Mouse (Mus musculus): ENCODE results near the gene Gsg1.

The Gsg1 gene

DNA sequence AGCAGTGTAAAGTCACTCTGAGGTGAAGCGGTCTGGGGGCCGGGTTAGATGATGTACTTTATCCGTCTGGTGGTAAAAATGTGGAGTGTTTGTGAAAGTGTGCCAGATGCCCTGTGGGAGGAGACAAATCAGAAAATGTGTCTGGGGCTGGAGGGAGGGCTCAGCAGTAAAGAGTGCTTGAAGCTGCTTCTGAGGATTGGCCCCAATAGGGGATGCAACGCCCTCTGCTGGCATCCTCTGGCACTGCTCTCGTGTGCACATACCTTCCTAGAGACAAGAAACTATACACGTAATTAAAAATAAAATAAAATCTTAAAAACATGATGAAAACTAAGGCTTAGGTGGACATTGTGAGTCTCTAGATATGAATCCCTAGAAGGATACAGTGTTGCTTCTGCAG, 6.3 kb upstream of the Gsg1 start:
- no peak for DNase-seq (ENCODE audit: low spot score)

GRCm38 (mm10) chr6:135252728-135253077, 1.4 kb downstream of the Gsg1 start:
- DNase-seq (ENCODE audit: low spot score): peak; percentile 92

DNA sequence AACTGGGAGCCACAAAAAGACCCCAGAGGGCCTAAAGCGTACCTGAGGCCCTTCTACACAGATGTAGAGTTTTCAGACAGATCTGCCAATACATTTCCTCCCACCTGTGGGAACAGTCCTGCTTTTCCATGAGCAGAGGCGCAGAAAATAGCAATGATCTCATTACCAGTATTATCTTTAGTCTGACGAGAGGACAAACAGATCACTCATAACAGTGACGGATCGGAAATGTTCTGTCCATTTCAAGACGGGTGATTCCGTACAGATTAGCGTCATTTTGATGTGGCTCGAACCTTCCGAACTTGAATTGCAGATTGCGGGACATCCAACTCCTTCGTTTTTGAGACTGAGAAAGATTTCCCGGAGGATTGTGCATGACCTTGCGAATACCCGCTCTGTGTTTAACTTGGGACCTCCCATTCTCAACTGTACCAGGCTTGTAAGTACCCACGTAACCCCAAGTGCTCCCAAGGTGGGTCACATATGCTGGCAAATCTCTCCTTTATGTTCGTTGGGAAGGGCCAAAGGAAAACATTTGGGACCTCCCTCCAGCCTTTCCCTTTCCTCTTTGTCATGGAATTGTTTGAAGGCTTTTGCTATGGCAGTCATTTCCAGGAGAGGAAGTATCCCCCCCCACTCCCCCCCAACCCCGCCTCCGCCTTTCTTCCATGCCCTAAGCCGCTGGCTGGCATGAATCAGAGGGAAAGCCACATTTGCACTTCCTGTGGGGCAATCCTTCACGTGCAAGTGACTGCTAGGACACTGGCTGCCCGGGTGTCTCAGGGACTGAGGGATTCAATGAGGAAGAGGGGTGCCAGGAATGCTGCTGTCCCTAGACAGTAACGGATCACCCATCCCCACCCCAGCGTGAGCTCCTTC, 2.1 kb downstream of the Gsg1 start:
- no peak for DNase-seq (ENCODE audit: low spot score)

DNA sequence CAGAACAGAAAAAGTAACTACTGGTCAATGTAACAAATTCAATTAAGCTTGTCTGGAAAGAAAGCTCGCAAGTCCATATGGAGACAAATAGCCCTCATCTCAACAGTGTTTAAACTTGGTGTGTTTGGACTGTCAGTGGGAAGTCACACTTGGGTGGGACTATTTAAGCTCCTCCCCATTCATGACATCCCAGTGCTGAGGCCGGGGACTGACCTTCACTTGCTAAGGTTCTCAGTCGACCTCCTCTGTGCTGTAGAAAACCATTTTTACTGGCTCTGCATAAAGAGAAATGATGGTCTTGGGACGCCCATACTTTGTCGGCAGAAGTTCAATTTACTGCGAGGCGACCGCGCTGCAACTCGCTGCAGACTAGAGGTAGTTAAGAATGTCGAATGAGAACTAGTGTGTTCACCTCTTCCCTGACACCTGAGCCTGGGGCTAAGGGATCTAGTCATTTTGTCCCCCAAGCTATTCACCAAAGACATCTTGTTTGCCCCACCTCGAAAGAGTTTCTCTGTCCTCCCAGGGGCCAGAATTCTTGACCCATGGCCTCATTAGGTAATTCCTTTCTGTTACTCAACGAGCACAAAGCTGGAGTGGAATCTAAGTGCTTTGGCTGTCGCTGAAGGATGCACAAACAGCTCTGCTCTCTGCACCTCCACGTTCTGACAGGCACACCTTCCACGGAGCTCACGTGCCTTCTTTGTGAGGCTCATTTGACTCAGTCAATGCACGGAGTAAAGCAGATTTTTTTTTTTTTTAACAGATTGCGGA, 3.0 kb downstream of the Gsg1 start:
- DNase-seq (ENCODE audit: low spot score): peak; percentile 13

DNA sequence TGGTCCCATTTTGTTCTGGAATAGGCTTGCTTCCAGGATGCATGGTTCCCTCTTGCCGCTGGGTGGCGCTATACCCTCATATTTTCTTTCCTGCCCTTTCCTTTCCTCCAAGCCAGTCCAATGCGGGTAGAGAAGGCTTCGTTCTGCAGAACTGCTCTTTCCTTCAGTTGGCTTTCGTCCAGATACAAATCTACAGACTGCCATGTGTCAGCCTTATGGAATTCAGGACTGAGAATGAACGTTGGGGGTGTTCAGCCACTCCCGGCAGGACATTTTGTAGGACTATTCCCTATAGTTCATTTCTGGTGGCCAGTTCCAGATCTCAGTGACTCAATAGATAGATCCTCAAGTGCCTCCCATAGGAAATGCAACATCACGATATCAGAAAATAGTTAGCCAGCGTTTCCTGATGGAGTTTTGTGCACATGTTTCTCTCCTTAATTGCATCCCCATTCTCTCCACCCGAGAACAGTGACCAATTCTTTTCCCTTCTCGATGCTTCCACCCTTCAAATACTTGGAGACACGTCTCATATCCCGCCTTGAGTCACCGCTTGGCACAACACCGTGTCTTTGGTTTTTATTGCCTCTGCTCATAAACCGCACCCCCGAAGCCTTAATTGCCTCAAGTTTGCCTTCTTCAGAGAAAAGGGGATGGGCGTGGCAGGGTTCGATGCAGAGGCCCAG, 4.2 kb downstream of the Gsg1 start:
- peak; percentile 87 for DNase-seq (ENCODE audit: low spot score)

GRCm38 (mm10) chr6:135247861-135248260, 6.3 kb downstream of the Gsg1 start:
- DNase-seq (ENCODE audit: low spot score): no peak

DNA sequence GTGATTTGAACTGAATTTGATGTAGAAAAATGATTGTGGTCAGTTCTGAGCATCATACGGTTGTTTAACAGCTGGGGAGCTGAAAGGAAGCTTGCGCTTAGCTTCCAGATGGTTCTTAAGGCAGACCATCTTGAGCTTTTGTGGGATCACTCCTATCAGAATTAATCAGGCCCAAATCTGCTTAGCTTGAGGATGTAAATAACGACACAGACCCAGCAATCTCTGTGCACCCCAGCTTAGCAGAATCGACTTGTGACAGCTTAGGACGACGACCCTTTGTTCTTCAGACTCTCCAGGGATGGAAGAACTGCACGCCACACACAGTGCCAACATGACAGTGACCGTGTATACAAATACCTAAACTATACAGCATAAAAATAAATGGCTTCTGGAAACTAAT, 8.6 kb downstream of the Gsg1 start:
- no peak for DNase-seq (ENCODE audit: low spot score)

DNA sequence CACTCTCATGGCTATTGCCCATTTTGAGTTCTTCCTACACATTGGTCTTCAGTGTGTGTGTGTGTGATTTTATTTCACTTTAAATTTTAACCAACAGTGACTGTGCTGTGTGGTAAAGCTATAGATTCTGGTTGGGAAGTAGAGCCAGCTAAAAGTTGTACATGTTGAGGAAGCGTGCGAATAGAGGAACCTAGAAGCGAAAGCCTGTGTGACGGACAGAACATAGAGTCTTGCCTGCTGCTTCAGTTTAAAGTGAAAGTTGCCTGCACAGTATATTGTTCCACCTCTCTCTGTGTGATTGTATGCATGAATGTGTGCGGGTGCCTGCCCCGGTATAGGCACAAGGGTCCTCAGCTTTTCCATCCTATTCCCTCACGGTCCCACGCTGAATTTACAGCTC, 13.8 kb downstream of the Gsg1 start:
- DNase-seq (ENCODE audit: low spot score): no peak

DNA sequence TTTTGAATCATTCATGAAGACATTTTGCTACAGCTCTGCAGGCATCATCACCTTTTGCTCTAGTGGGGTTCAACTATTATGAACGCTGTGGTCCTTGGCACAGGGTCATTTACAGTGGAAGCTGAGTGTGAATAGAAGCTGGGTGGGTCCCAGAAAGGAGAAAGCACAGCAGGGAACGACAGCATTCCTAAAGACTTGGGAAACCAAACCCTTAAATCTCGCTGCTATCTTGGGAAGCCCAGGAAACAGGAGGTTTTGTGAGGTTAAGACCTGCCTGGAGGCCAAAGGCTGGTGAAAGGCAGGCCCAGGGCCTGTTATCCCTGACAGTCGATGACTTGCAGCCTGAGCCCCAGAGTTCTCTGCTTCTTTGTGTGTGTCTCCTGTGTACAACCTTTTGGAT, 15.9 kb downstream of the Gsg1 start:
- DNase-seq (ENCODE audit: low spot score): no peak

- no peak for DNase-seq (ENCODE audit: low spot score)
Measured at GRCm38 (mm10) chr6:135237326-135237725, 16.8 kb downstream of the Gsg1 start.

DNA sequence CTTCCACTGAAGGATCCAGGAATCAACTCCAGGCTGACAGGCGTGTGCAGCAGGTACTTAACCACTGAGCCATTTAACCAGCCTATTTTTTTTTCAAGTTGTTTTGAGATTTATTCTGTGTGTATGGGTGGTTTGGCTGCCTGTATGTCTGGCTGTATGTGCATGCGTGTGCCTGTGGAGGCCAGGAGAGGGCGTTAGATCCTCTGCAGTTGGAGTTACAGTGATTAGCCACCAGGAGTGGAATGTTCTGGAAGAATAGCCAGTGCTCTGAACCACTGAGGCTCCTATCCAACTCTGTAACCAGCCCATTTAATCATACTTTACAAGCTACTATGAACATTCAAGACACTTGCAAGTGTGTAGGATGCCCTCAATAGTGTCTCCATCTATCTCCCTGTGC, 17.6 kb downstream of the Gsg1 start:
- no peak for DNase-seq (ENCODE audit: low spot score)

- DNase-seq (ENCODE audit: low spot score): no peak
Measured at GRCm38 (mm10) chr6:135235742-135236141, 18.4 kb downstream of the Gsg1 start.

DNA sequence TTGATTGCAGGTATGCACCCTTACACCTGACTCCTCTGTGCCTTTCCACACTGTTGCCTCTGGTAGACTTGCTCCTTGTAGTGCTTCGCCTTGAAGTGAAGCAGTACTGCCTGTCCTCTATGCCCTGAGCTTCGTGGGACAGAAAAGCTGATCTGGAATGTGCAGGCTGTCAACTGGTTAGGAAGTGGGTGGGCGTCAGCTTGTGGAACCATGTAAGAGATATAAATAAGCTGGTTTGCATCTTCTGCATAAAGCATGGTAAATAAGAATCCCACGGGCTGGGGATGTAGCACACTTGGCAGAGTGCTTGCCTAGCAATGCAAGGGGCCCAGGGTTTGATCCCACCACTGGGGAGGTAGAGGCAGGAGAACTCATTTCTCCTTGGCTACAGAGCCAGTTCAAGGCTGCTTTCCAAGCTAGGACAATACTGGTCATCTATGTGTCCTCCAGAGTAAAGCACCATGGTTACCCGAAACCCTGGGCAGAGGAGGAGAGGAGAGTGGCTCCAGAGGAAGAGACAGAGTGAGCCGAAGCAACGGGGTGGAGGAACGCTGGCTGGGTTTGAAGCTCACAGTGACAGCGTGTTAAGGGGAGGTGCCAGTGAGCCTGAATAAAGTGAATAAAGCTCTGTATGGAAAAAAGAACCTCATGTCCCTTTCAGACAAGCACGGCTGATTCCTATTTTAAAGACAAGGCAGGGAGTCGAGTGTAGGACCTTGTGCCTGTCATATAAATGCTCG, 21.5 kb downstream of the Gsg1 start:
- no peak for DNase-seq (ENCODE audit: low spot score)

- no peak for DNase-seq (ENCODE audit: low spot score)
Measured at GRCm38 (mm10) chr6:135230586-135230985, 23.6 kb downstream of the Gsg1 start.

DNA sequence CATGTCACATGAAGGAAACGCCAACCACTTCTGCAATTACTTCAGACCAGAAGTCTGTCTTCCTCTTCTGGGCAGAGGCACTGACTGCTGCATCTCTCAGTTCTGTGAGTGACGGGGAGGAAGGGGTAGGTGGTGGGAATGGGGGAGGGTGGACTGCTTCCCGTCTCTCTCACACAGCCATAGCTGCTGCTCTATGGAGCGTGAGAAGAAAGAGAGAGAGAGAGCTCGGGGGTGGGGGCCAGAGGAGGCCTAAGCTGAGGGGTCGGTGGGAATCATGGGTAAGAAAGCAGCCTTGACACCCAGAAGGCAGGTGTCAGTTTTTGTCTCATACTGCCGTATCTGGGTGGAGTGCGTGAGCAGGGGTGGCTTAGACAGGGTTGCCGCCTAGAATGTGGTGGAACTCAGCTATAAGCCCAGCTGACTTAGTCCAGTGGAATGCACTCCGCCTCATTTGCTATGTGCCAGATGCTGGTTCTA, 25.6 kb downstream of the Gsg1 start:
- DNase-seq (ENCODE audit: low spot score): no peak

DNA sequence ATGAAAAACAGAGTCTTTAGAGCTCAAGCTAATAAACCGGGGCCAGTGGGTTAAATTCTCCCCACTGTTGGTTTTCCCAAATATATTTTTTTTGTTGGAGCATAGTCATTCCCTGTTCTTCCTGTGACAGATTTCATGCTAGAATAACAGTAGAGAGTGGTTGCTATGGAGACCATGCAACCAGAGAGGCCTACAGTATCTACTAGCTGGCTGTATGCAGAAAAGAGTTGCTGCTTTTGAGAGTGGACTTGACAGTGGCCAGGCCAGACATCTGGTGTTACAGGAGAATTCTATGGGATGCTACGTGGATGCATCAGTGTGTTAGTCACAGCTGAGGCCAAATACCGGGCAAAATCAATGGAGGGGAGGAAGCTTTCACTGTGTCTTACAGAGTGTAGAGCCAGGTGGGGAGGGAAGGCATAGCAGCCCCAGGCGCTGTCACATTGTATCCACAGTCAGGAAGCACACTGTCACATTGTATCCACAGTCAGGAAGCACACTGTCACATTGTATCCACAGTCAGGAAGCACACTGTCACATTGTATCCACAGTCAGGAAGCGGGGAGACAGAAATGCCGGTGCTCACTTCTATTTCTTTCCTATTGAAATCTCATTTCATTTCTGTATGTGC, 30.2 kb downstream of the Gsg1 start:
- DNase-seq (ENCODE audit: low spot score): no peak

DNA sequence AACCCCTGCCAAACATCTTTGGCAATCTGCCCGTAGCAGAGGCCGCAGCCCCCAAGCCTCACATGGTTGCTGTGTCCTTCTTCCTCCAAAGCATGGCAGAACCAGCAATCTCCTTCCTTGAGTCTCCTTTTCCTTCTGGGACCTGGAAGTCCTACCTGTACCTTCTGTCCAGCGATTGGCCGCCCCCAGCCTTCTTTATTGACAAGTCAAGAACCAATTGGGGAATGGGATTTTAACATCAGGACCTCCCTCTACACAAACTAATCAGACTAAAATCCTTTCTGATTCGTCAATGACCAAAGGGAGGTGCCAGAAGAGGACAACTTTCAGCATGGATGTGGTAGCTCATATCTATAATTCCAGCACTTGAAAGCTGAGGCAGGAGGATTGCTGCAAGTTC, 34.2 kb downstream of the Gsg1 start:
- peak; percentile 26 for DNase-seq (ENCODE audit: low spot score)

GRCm38 (mm10) chr6:135218330-135218729, 35.8 kb downstream of the Gsg1 start:
- DNase-seq (ENCODE audit: low spot score): no peak

DNA sequence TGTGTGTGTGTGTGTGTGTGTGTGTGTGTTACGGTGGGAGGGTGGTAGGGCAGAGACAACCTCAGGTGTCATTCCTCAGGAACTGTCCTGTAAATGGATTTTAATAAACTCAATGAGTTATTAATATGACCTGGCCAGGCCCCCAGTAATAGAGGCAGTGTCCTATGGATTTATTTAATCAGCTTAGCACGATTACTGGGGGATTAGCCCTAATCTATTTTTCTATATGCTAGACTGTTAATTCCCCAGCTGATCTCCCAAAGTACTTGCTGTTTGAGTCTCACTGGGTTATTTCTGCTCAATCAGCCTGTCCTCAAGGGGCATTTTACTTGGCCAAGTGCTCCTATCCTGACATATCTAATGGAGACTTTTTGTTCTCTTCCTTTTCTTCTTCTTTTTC, 41.5 kb downstream of the Gsg1 start:
- DNase-seq (ENCODE audit: low spot score): no peak

GRCm38 (mm10) chr6:135211169-135211568, 43.0 kb downstream of the Gsg1 start:
- DNase-seq (ENCODE audit: low spot score): no peak

DNA sequence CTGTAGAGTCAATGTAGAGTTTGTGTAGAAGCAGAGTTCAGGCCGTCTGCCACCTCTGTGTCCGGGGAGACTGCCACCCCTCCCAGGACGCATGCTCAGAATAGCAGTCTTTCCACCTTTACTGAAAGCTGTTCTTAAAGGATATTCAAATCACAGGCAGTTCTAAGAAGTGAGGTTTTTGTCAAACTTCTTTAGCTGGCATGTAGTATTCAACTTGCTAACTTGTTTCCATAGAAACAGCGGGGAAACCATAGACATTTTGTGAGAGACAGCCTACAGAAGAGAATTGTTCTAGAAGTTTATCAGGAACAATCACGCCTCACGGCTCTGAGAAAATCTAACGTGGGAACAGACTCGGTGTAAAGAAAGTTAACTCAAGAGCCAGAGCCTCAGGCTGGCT, 47.2 kb downstream of the Gsg1 start:
- DNase-seq (ENCODE audit: low spot score): no peak

DNA sequence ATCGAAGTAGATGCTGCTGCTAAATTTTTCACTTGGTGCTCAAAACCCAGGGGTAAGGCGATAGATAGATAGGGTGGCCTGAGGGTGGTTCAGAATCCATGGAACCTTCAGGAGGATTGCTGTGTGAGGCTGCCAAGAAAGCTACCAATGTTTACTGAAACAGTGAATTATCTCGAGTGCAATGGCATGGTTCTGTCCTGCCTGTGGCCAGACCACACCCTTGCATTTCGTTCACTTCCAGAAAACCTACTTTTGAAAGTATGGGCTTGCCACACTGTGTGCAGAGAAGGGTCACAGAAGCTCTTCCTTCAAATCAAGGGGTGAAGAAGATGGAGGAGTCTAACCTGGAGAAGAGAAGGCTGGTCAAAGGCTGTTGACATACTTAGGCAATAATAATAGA, 48.3 kb downstream of the Gsg1 start:
- DNase-seq (ENCODE audit: low spot score): no peak
